Mouse (Mus musculus): Measurements from ENCODE around the gene Lsm14b. TPM values are rescaled to one million over a fixed set of nuclear protein-coding genes. Genes with fewer than 3 reads are reported as not detected.

The Lsm14b gene
- total RNA-seq, 2 experiments from 2014 or later = 48.7 to 49.8 TPM

DNA sequence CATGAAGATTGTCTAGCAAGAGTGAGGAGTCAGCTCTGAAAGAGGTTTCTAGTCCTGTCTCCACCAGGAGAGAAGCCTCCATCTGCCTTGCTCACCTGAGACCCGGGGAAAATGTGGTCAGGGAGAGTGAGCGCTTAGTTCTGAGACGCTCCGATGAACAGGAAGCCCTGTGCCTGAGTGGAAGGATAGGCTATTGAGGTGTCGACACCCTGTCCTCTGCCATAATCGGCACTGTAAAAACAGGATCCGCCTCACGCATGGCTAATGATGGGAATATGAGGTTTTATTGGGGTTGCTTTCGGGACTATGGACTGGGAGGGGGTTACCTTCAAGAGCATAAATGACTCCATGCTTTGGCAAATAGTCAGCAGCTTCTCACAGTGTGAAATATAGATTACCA is 6.2 kb upstream of the Lsm14b start:
- DNase-seq = no peak

DNA sequence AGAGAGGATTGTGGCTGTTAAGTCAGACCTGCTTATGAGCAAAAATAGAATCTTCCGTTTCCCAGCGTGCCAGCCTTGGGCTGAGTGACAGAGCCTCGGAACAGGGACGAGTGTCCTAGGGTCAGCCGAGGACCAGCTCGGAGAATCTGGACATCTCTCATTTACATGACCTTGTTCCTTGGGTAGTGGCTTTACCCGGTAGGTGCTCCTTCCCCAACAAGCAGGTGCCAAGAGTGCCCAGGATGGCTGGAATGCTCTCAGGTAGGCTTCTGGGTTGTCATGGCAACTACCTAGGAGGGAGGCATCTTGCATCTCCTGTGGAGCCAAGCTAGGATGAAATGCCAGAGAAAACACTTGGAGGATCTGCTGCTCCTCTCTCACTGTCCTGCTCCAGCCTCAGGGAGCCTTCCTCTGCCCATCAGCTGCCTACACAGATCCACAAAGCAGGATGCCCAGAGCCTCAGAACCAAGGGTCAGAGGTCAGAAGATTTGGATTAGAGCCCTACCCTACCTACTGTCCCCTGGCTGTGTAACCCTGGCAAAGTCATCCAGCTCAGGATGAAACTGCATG is 4.6 kb upstream of the Lsm14b start:
- no peak for DNase-seq

DNA sequence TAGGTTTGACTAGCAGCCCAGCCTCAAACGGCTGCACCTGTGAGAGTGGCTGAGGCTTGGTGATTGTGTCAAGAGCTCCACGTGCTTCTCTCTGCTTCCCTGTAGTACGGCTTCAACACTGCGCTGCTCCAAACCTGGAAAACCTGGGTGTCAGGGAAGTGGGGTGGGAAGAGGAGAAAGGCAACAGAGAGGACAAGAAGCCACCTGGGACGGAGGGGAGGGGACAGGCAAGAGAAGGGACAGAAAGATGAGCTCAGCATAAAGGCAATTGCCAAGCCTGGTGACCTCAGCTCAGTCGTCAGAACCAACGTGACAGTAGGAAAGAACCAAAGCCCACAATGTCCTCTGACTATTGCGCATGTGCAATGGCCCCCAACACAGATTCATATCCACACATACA is 3.9 kb upstream of the Lsm14b start:
- no peak for DNase-seq

GRCm38 (mm10) chr2:180022751-180023150 is 2.0 kb upstream of the Lsm14b start:
- no peak for DNase-seq

GRCm38 (mm10) chr2:180025135-180025860 is 511 bp downstream of the Lsm14b start:
- peak; percentile 47 for DNase-seq

DNA sequence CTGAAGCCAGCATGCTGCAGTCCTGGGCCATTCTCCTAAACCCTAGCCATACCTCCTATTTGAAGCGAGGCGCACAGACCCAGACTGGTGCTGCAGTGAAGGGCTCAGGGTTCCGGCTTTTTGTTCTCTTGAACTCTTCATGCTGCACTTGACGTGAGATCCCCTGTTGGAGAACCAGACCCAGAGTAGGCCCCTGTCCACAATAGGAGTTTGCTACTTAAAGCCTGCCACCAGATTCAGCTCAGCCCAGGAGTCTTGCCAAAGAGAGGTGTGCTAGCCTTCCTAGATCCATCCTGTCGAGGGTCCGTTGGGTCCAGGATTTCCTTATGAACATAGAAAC is 1.0 kb downstream of the Lsm14b start:
- DNase-seq = no peak

GRCm38 (mm10) chr2:180027768-180028167 is 3.0 kb downstream of the Lsm14b start:
- DNase-seq = no peak

DNA sequence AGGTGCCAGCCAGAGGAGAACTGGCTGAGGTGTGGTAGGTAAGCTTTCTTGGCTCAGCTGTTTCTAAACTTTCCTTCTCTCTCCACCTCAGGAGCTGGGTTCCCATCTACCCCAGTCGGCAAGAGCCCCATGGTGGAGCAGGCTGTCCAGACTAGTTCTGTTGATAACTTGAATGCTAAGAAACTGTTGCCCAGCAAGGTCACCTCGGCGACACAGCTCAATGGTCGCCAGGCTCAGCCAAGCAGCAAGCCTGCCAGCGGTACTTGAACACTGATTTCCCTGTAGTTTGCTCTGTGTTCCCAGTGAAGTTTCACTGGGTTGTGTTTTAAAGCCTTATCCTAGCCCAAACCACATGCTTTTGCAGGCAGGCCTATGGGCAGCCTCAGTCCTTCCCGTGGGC is 6.5 kb downstream of the Lsm14b start:
- no peak for DNase-seq

- no peak for DNase-seq
Observed at GRCm38 (mm10) chr2:180032925-180033324, 8.1 kb downstream of the Lsm14b start.

- DNase-seq = no peak
Observed at GRCm38 (mm10) chr2:180033956-180034355, 9.2 kb downstream of the Lsm14b start.

DNA sequence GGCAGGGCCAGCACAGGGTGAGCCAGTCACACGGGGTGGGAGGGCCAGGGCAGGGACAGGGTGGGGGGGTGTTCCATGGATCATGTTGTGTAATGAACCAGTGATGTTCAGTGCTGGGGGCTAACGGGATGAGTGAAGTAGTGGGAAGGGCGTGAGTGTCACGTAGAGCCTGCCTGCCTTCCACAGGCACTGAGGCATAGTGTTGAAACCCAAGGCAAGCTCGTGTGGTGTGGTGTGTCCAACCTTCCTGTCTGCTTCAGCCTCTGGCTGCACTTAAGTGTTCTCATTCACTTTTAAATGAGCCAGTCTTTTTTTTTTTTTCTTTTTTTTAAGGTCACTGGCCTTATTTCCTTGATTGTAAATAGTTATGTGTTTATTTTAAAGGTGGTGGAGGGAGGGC is 10.0 kb downstream of the Lsm14b start:
- no peak for DNase-seq

GRCm38 (mm10) chr2:180040406-180040805 is 15.6 kb downstream of the Lsm14b start:
- DNase-seq = no peak

DNA sequence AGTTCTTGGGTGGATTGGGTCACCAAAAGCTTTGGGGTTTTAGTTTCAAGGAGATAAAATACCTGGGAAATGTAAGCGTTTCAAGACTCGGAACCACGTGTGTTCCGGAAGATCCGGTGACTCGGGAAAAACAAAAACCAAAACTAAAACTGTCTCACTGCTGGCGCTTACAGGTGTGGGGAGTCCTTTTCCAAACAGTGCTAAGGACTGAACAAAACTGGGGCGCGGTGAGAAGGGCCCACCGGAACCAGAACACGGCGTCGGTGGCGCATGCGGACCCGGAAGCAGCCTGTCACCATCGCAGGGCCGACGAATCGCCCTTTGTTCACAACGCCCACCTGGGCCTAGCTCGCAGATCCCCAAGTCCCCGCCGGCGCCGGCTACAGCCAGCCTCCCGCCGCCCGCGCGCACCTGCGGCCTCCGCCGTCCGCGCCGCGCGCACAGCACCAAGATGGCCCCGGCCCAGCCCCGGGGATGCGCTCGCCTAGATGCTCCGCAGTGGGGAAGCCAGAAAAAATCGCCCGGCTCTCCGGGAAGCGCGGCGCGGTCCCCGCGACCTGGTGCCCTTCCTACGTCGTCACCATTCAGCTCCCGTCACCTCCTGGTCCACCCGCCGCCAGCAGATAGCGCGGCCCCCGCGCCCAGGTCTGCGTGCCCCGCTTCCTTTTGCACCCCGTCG is 16.9 kb downstream of the Lsm14b start:
- DNase-seq = no peak

DNA sequence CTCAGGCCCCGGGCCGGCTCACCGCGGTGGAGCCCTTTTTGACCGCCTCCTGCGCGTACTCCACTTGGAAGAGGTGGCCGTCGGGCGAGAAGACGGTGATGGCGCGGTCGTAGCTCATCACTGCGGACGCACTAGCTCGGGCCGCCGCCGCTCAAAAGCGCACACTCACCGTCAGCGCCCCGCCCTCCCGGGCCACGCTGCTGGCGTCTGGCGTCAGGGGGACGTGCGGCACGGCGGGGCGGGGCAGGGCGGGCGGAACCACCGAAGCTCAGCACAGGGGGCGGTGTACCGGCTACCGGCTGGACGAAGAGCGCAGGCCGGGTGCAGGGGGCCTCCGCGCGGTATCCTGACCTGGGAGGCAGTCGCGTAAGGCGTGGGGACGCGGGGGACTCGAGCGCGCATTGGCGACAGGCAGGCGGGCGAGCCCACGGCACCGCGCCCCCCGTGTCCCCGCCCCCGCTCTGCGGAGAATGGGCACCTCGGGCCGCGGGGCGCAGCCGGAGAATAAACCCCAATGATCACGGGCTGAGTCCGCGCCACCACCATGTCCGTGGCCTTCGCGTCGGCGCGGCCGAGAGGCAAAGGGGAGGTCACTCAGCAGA is 17.6 kb downstream of the Lsm14b start, which contains the start of the genes Psma7 and Ss18l1:
Gene Psma7, minus strand, starts transcription at position 178 of the 602 bp plus-strand sequence.
Gene Ss18l1, plus strand, starts transcription at position 254 of the 602 bp plus-strand sequence.
- peak; percentile 92 for DNase-seq

GRCm38 (mm10) chr2:180042858-180043515 is 18.2 kb downstream of the Lsm14b start:
- DNase-seq = peak; percentile 74

- peak; percentile 55 for DNase-seq
Observed at GRCm38 (mm10) chr2:180045283-180045682, 20.5 kb downstream of the Lsm14b start.

DNA sequence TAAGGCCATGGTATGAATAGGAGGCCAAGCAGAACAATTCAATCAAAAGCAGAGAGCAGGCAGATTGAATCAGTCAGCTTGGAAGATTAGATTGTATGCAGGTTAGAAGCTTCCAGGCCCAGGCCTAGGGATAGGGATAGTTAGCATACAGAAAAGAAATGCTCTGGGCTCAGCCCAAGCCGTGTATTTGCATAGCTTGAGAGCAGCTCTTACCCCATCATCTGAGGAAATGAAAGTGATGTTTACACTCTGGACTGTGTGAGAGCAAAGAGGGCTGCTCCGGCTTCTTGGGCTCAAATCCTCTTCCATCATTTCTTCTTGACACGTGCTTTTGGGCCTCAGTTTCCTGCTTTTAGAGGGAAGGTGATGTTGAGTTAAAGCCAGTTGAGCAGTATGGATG is 22.8 kb downstream of the Lsm14b start:
- no peak for DNase-seq

- DNase-seq = no peak
Observed at GRCm38 (mm10) chr2:180047980-180048635, 23.3 kb downstream of the Lsm14b start.

- DNase-seq = peak; percentile 89
Observed at GRCm38 (mm10) chr2:180050986-180051385, 26.2 kb downstream of the Lsm14b start.

DNA sequence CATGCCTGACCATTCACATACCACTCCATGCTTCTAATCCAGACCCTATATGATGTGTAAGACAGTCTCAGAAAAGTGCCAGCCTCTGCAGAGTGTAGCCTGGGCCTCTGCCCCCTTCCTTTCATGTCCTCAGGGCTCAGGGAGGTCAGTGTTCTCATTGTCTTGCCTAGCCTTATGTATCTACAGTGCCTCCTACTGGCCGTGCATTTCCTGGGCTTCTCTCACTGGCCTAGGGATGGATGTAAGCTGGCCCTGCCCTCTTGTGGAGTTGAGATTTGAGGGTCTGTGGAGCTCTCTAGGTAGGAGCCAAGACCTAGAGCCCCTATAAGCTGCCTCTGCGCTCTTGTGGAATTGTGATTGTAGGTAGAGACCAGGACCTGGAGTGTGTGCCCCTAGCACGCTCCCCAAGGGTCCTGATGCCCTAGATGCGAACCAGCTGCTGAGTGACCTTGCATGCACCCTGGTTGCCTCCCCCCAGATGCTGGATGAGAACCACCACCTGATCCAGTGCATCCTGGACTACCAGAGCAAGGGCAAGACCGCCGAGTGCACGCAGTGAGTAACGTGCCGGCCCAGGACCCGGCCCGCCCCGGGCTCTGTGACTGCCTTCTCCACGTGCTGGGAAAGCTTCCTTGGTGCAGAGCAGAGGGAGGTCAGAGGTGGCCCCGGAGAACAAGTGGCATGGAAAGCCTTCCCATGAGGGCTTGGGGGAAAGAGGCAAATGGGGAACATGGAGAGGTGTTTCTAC is 27.4 kb downstream of the Lsm14b start:
- DNase-seq = peak; percentile 49

- DNase-seq = no peak
Observed at GRCm38 (mm10) chr2:180053001-180053400, 28.2 kb downstream of the Lsm14b start.
